Mouse (Mus musculus) spleen, adult 12 weeks (tissue): Measurements from ENCODE around the gene Vmn1r65.
"Not testable (repeated sequence)": the region's sequence is repeated elsewhere in the genome, so short reads cannot be mapped to it uniquely, and the experiment has no call there.

Experiments used
- DNase-seq: peaks from one replicate; pipeline ENCODE4 v3.0.0; 2022; ENCODE audit warnings: low spot score

Gene Vmn1r65

DNA sequence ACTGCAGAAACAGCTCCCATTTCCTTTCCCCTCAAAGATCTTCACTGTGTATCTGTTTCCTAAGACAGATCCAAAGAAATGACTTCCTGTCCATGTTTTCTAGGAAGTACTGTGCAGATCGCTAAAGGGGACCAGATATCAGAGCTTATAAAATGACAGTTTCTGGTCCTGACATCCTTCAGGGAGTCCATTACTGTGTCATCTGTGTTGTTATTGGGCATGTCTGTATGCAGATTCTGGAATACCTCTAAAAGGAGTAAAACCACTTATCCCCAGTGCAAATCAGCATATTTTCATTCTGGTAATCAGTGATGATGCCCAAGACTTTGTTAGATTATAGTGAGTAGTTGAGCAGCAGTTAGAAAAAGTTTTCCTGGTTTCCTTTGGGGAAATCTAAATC, at the start of gene Vmn1r65:
TSS of gene Vmn1r65 (minus strand) at position 101 of the 400 bp plus-strand sequence.
- no peak for DNase-seq

- DNase-seq = no peak
Measured at GRCm38 (mm10) chr7:6044861-6045260, 34.1 kb upstream of the Vmn1r65 start, which contains the start of gene Nlrp4c. TSS of gene Nlrp4c (plus strand) at chr7:6045161.

DNA sequence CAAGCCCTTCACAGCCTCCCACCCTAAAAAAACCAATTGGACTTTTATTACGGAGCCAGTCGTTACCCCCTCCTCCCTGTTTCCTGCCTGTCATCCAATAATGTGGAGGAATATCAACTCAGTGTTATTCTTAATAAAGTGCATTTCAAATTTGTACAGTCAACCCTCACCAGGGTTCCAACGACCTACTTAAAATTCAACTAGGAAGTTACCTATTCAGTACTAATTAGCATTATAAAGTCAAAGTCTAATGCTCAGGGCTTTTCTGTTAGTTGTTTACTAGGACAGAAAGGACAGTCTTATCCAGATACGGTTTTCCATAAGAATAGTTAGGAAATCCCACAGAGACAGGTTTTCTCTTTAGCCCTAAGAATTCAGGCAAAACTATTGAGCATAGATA, 28.4 kb downstream of the Vmn1r65 start:
- DNase-seq = not testable (repeated sequence)

- DNase-seq = not testable (repeated sequence)
Measured at GRCm38 (mm10) chr7:5972546-5972945, 38.3 kb downstream of the Vmn1r65 start.
